Mouse (Mus musculus): ENCODE results near the gene Shld2. TPM values are rescaled to one million over a fixed set of nuclear protein-coding genes. Genes with fewer than 3 reads are reported as not detected.
A peak's percentile ranks its signal among the peaks of the same experiment; 100 is the strongest.
"Not testable (repeated sequence)": the region's sequence is repeated elsewhere in the genome, so short reads cannot be mapped to it uniquely, and the experiment has no call there.

Shld2 gene
- total RNA-seq, 2 experiments from 2014 or later, result 0.42 to 0.83 TPM

- no peak for ATAC-seq (replicated peaks; ENCODE audit: low FRiP score, poor library complexity, severe bottlenecking)
These were observed 16.3 kb upstream of the Shld2 start for GRCm38 (mm10) chr14:34326606-34327005.

GRCm38 (mm10) chr14:34323576-34324085 is 13.3 kb upstream of the Shld2 start:
- no peak for ATAC-seq (replicated peaks; ENCODE audit: low FRiP score, poor library complexity, severe bottlenecking)

- ATAC-seq (replicated peaks; ENCODE audit: low FRiP score, poor library complexity, severe bottlenecking), result no peak
These were observed 7.8 kb upstream of the Shld2 start for GRCm38 (mm10) chr14:34318113-34318512.

- ATAC-seq (replicated peaks; ENCODE audit: low FRiP score, poor library complexity, severe bottlenecking), result no peak
These were observed 7.1 kb upstream of the Shld2 start for GRCm38 (mm10) chr14:34317431-34317830.

- no peak for ATAC-seq (replicated peaks; ENCODE audit: low FRiP score, poor library complexity, severe bottlenecking)
These were observed 6.1 kb upstream of the Shld2 start for GRCm38 (mm10) chr14:34316346-34316745.

- ATAC-seq (replicated peaks; ENCODE audit: low FRiP score, poor library complexity, severe bottlenecking), result no peak
These were observed 4.5 kb upstream of the Shld2 start for GRCm38 (mm10) chr14:34314796-34315195.

- not testable (repeated sequence) for ATAC-seq (replicated peaks; ENCODE audit: low FRiP score, poor library complexity, severe bottlenecking)
These were observed 4.1 kb upstream of the Shld2 start for GRCm38 (mm10) chr14:34314383-34314782.

- ATAC-seq (replicated peaks; ENCODE audit: low FRiP score, poor library complexity, severe bottlenecking), result no peak
These were observed 3.3 kb upstream of the Shld2 start for GRCm38 (mm10) chr14:34313612-34314011.

- ATAC-seq (replicated peaks; ENCODE audit: low FRiP score, poor library complexity, severe bottlenecking), result no peak
These were observed 2.2 kb upstream of the Shld2 start for GRCm38 (mm10) chr14:34312339-34313048.

GRCm38 (mm10) chr14:34311691-34312090 is 1.4 kb upstream of the Shld2 start:
- no peak for ATAC-seq (replicated peaks; ENCODE audit: low FRiP score, poor library complexity, severe bottlenecking)

GRCm38 (mm10) chr14:34311021-34311631 is 833 bp upstream of the Shld2 start:
- peak; percentile 57 for ATAC-seq (replicated peaks; ENCODE audit: low FRiP score, poor library complexity, severe bottlenecking)

- no peak for ATAC-seq (replicated peaks; ENCODE audit: low FRiP score, poor library complexity, severe bottlenecking)
These were observed 423 bp downstream of the Shld2 start for GRCm38 (mm10) chr14:34309907-34310233.

GRCm38 (mm10) chr14:34309266-34309665 is 1.0 kb downstream of the Shld2 start:
- ATAC-seq (replicated peaks; ENCODE audit: low FRiP score, poor library complexity, severe bottlenecking), result no peak

GRCm38 (mm10) chr14:34303265-34303680 is 7.0 kb downstream of the Shld2 start:
- ATAC-seq (replicated peaks; ENCODE audit: low FRiP score, poor library complexity, severe bottlenecking), result no peak

- ATAC-seq (replicated peaks; ENCODE audit: low FRiP score, poor library complexity, severe bottlenecking), result no peak
These were observed 7.5 kb downstream of the Shld2 start for GRCm38 (mm10) chr14:34302681-34303242.

- ATAC-seq (replicated peaks; ENCODE audit: low FRiP score, poor library complexity, severe bottlenecking), result no peak
These were observed 11.2 kb downstream of the Shld2 start for GRCm38 (mm10) chr14:34298871-34299700.

- ATAC-seq (replicated peaks; ENCODE audit: low FRiP score, poor library complexity, severe bottlenecking), result no peak
These were observed 12.7 kb downstream of the Shld2 start for GRCm38 (mm10) chr14:34297634-34298033.

GRCm38 (mm10) chr14:34297038-34297437 is 13.3 kb downstream of the Shld2 start:
- no peak for ATAC-seq (replicated peaks; ENCODE audit: low FRiP score, poor library complexity, severe bottlenecking)

- ATAC-seq (replicated peaks; ENCODE audit: low FRiP score, poor library complexity, severe bottlenecking), result no peak
These were observed 13.9 kb downstream of the Shld2 start for GRCm38 (mm10) chr14:34296350-34296749.

- ATAC-seq (replicated peaks; ENCODE audit: low FRiP score, poor library complexity, severe bottlenecking), result no peak
These were observed 16.7 kb downstream of the Shld2 start for GRCm38 (mm10) chr14:34293641-34294040.
